Mouse (Mus musculus) MEL (cell line): ENCODE results near the gene Sash1.

Experiments used
- CHD2 ChIP-seq: IDR thresholded peaks from 2 replicates; pipeline ENCODE4 v1.6.1; 2011; ENCODE audit warnings: low read length, improper control_type of control experiment
- CTCF ChIP-seq, 3 experiments: IDR thresholded peaks in 2 of 3; conservative IDR thresholded peaks in 1 of 3; 2 replicates each; pipeline ENCODE4 v1.5.1; 2011 to 2012; ENCODE audit warnings: low read length in 3 of 3, low read depth in 2 of 3, mild to moderate bottlenecking in 2 of 3, improper control_type of control experiment in 1 of 3, inconsistent platforms in 1 of 3, mixed read lengths in 1 of 3, moderate library complexity in 1 of 3; ENCODE audit not compliant: control insufficient read depth in 1 of 3, insufficient read depth in 1 of 3, poor library complexity in 1 of 3, severe bottlenecking in 1 of 3
- EP300 ChIP-seq, 2 experiments: IDR thresholded peaks; 2 replicates each; pipeline ENCODE4 v1.6.1; 2011; ENCODE audit warnings: improper control_type of control experiment in 2 of 2, low read length in 2 of 2, low read depth in 1 of 2, mild to moderate bottlenecking in 1 of 2
- JUND ChIP-seq: IDR thresholded peaks from 2 replicates; pipeline ENCODE4 v1.6.1; 2011; ENCODE audit warnings: low read depth, mild to moderate bottlenecking, improper control_type of control experiment, low read length
- KAT2A ChIP-seq: conservative IDR thresholded peaks from 2 replicates; pipeline ENCODE4 v1.6.1; 2012; ENCODE audit warnings: low read depth, low read length, improper control_type of control experiment, inconsistent platforms
- MYB ChIP-seq: IDR thresholded peaks from 2 replicates; pipeline ENCODE4 v1.6.1; 2011; ENCODE audit warnings: mild to moderate bottlenecking, low read depth, low read length, improper control_type of control experiment
- POLR2A ChIP-seq, 2 experiments: IDR thresholded peaks; 2 replicates each; pipeline ENCODE4 v1.6.1; 2011 to 2012; ENCODE audit warnings: low read length in 2 of 2, mild to moderate bottlenecking in 2 of 2, control low read depth in 1 of 2, improper control_type of control experiment in 1 of 2, low read depth in 1 of 2, moderate library complexity in 1 of 2; ENCODE audit not compliant: control insufficient read depth in 1 of 2, insufficient read depth in 1 of 2, poor library complexity in 1 of 2
- SIN3A ChIP-seq: IDR thresholded peaks from 2 replicates; pipeline ENCODE4 v1.6.1; 2012; ENCODE audit warnings: low read length, improper control_type of control experiment, inconsistent platforms
- USF1 ChIP-seq: IDR thresholded peaks from 2 replicates; pipeline ENCODE4 v1.6.1; 2014; ENCODE audit warnings: low read depth, mild to moderate bottlenecking, inconsistent platforms, low read length, improper control_type of control experiment, moderate library complexity
- USF2 ChIP-seq, 2 experiments: IDR thresholded peaks; 2 replicates each; pipeline ENCODE4 v1.6.1; 2011 to 2012; ENCODE audit warnings: improper control_type of control experiment in 2 of 2, low read length in 2 of 2, borderline replicate concordance in 1 of 2, inconsistent platforms in 1 of 2, low read depth in 1 of 2, mild to moderate bottlenecking in 1 of 2; ENCODE audit not compliant: insufficient read depth in 1 of 2
- ZKSCAN1 ChIP-seq: IDR thresholded peaks from 2 replicates; pipeline ENCODE4 v1.6.1; 2012; ENCODE audit warnings: low read depth, mild to moderate bottlenecking, inconsistent platforms, low read length, improper control_type of control experiment, moderate library complexity

GRCm38 (mm10) chr10:8693996-8694500 lies 191.8 kb downstream of the Sash1 start:
- TF ChIP-seq EP300 (IDR thresholded peaks at IDR 0.05; ENCODE audit: low read depth in 1 of 2, low read length in 2 of 2) (no peak), SIN3A (no peak), POLR2A (IDR thresholded peaks at IDR 0.05; ENCODE audit: control insufficient read depth in 1 of 2, insufficient read depth in 1 of 2, low read depth in 1 of 2, low read length in 2 of 2, poor library complexity in 1 of 2) (no peak), CTCF (IDR thresholded peaks at IDR 0.05 in 2 of 3, conservative IDR thresholded peaks at IDR 0.05 in 1 of 3; ENCODE audit: control insufficient read depth in 1 of 3, insufficient read depth in 1 of 3, low read depth in 2 of 3, low read length in 3 of 3, poor library complexity in 1 of 3, severe bottlenecking in 1 of 3) (no peak), USF1 (no peak), USF2 (IDR thresholded peaks at IDR 0.05; ENCODE audit: borderline replicate concordance in 1 of 2, insufficient read depth in 1 of 2, low read depth in 1 of 2, low read length in 2 of 2) (no peak), MYB (no peak), KAT2A (no peak), JUND (no peak), CHD2 (no peak), ZKSCAN1 (no peak)
